Mouse (Mus musculus): Measurements from ENCODE around the gene Prmt9. TPM values are rescaled to one million over a fixed set of nuclear protein-coding genes. Genes with fewer than 3 reads are reported as not detected.

Prmt9 gene
- polyA plus RNA-seq, 1 experiment from 2014 or later: 18.5 TPM

GRCm38 (mm10) chr8:77517301-77518200 lies 31.6 kb upstream of the Prmt9 start, which contains the start of gene Arhgap10:
Gene Arhgap10 (minus strand): TSS chr8:77517953.
- ATAC-seq (ENCODE audit: insufficient read depth, low FRiP score, low read depth): peak; percentile 93
- H3K9ac ChIP-seq: peak within 1 kb of the TSS; percentile 83
- no peaks in the 10 kb centered on the region for H3K36me3 ChIP-seq
- peaks cover 21% of the 10 kb centered on the region for H3K4me1 ChIP-seq
- no peaks in the 10 kb centered on the region for H3K27me3 ChIP-seq (replicated peaks)
- WGBS: under 1% methylated on average over 67 of the region's 95 CpGs
- peak within 1 kb of the TSS; percentile 92 for H3K27ac ChIP-seq
- peak within 1 kb of the TSS; percentile 66 for H3K4me2 ChIP-seq
- H3K9me3 ChIP-seq: no peaks in the 10 kb centered on the region
- H3K4me3 ChIP-seq (replicated peaks): peak within 1 kb of the TSS; percentile 89

GRCm38 (mm10) chr8:77518201-77519115 lies 30.7 kb upstream of the Prmt9 start:
- H3K4me3 ChIP-seq (replicated peaks): peak overlapping the region; percentile 89
- H3K4me2 ChIP-seq: peak overlapping the region; percentile 66
- peaks cover 16% of the 10 kb centered on the region for H3K4me1 ChIP-seq
- no peaks in the 10 kb centered on the region for H3K9me3 ChIP-seq
- H3K27ac ChIP-seq: peak overlapping the region; percentile 92
- H3K27me3 ChIP-seq (replicated peaks): no peaks in the 10 kb centered on the region
- peak overlapping the region; percentile 17; the same call in 1 of the 2 replicates for H3K9ac ChIP-seq
- peak; percentile 59 for ATAC-seq (ENCODE audit: insufficient read depth, low FRiP score, low read depth)
- no peaks in the 10 kb centered on the region for H3K36me3 ChIP-seq
- 6% methylated on average over 33 of the region's 33 CpGs for WGBS

- Histone ChIP-seq H3K9me3 (no peaks in the 10 kb centered on the region), H3K9ac (no peak overlapping the region), H3K36me3 (no peaks in the 10 kb centered on the region), H3K27ac (no peak overlapping the region), H3K27me3 (replicated peaks) (no peaks in the 10 kb centered on the region), H3K4me2 (no peak overlapping the region), H3K4me1 (peaks cover 15% of the 10 kb centered on the region), H3K4me3 (replicated peaks) (no peak overlapping the region)
- ATAC-seq (ENCODE audit: insufficient read depth, low FRiP score, low read depth): no peak
- 93% methylated on average over 4 of the region's 4 CpGs for WGBS
These were observed 28.6 kb upstream of the Prmt9 start for GRCm38 (mm10) chr8:77520601-77521000.

GRCm38 (mm10) chr8:77521028-77521785 lies 28.0 kb upstream of the Prmt9 start:
- 76% methylated on average over 8 of the region's 8 CpGs for WGBS
- no peak overlapping the region for H3K27ac ChIP-seq

GRCm38 (mm10) chr8:77522984-77523383 lies 26.2 kb upstream of the Prmt9 start:
- Histone ChIP-seq H3K36me3 (no peaks in the 10 kb centered on the region), H3K4me3 (replicated peaks) (no peak overlapping the region), H3K27ac (no peak overlapping the region), H3K27me3 (replicated peaks) (no peaks in the 10 kb centered on the region), H3K4me1 (peaks cover 4% of the 10 kb centered on the region; the same call in 1 of the 2 replicates), H3K9ac (no peak overlapping the region), H3K9me3 (no peaks in the 10 kb centered on the region), H3K4me2 (no peak overlapping the region)
- ATAC-seq (ENCODE audit: insufficient read depth, low FRiP score, low read depth): no peak
- 80% methylated on average over 8 of the region's 8 CpGs for WGBS

More at GRCm38 (mm10) chr8:77521028-77521785, 28.0 kb upstream of the Prmt9 start:
- H3K27me3 ChIP-seq (replicated peaks): no peaks in the 10 kb centered on the region
- no peaks in the 10 kb centered on the region for H3K9me3 ChIP-seq
- H3K36me3 ChIP-seq: no peaks in the 10 kb centered on the region
- no peak overlapping the region for H3K4me2 ChIP-seq
- no peak for ATAC-seq (ENCODE audit: insufficient read depth, low FRiP score, low read depth)
- H3K4me3 ChIP-seq (replicated peaks): no peak overlapping the region
- no peak overlapping the region for H3K9ac ChIP-seq
- peaks cover 10% of the 10 kb centered on the region; the same call in 1 of the 2 replicates for H3K4me1 ChIP-seq

- Histone ChIP-seq H3K4me1 (0 out of 2 replicates have a peak, but pooled peaks cover under 1% of the 10 kb centered on the region), H3K4me2 (no peak overlapping the region), H3K27me3 (replicated peaks) (no peaks in the 10 kb centered on the region), H3K4me3 (replicated peaks) (no peak overlapping the region), H3K9me3 (no peaks in the 10 kb centered on the region), H3K27ac (peak overlapping the region; percentile 18; the same call in 1 of the 2 replicates), H3K9ac (no peak overlapping the region), H3K36me3 (no peaks in the 10 kb centered on the region)
- peak; percentile 36; the same call in 1 of the 2 replicates for ATAC-seq (ENCODE audit: insufficient read depth, low FRiP score, low read depth)
- WGBS: 62% methylated on average over 14 of the region's 14 CpGs
These were observed 25.1 kb upstream of the Prmt9 start for GRCm38 (mm10) chr8:77524018-77524615.

- 95% methylated on average over 2 of the region's 2 CpGs for WGBS
- Histone ChIP-seq H3K36me3 (no peaks in the 10 kb centered on the region), H3K9me3 (no peaks in the 10 kb centered on the region), H3K4me1 (no peaks in the 10 kb centered on the region), H3K9ac (no peak overlapping the region), H3K27ac (no peak overlapping the region), H3K4me3 (replicated peaks) (no peak overlapping the region), H3K27me3 (replicated peaks) (no peaks in the 10 kb centered on the region), H3K4me2 (no peak overlapping the region)
- no peak for ATAC-seq (ENCODE audit: insufficient read depth, low FRiP score, low read depth)
These were observed 24.3 kb upstream of the Prmt9 start for GRCm38 (mm10) chr8:77524906-77525305.

GRCm38 (mm10) chr8:77526130-77526529 lies 23.1 kb upstream of the Prmt9 start:
- WGBS: 81% methylated on average over 8 of the region's 8 CpGs
- Histone ChIP-seq H3K4me3 (replicated peaks) (no peak overlapping the region), H3K27ac (no peak overlapping the region), H3K36me3 (no peaks in the 10 kb centered on the region), H3K27me3 (replicated peaks) (no peaks in the 10 kb centered on the region), H3K9me3 (no peaks in the 10 kb centered on the region), H3K4me2 (no peak overlapping the region), H3K4me1 (no peaks in the 10 kb centered on the region), H3K9ac (no peak overlapping the region)
- no peak for ATAC-seq (ENCODE audit: insufficient read depth, low FRiP score, low read depth)

- no peak overlapping the region for H3K27ac ChIP-seq
- H3K4me3 ChIP-seq (replicated peaks): no peak overlapping the region
- H3K27me3 ChIP-seq (replicated peaks): no peaks in the 10 kb centered on the region
- no peak overlapping the region for H3K4me2 ChIP-seq
- 68% methylated on average over 8 of the region's 8 CpGs for WGBS
- H3K9ac ChIP-seq: no peak overlapping the region
- no peaks in the 10 kb centered on the region for H3K36me3 ChIP-seq
- ATAC-seq (ENCODE audit: insufficient read depth, low FRiP score, low read depth): no peak
- no peaks in the 10 kb centered on the region for H3K4me1 ChIP-seq
- no peaks in the 10 kb centered on the region for H3K9me3 ChIP-seq
These were observed 14.7 kb upstream of the Prmt9 start for GRCm38 (mm10) chr8:77534358-77534992.

GRCm38 (mm10) chr8:77535026-77535595 lies 14.1 kb upstream of the Prmt9 start:
- H3K4me3 ChIP-seq (replicated peaks): no peak overlapping the region
- no peaks in the 10 kb centered on the region for H3K4me1 ChIP-seq
- 82% methylated on average over 5 of the region's 5 CpGs for WGBS
- no peak overlapping the region for H3K4me2 ChIP-seq
- no peak overlapping the region for H3K27ac ChIP-seq
- 0 out of 2 replicates have a peak, but pooled peaks have one; percentile 39 for ATAC-seq (ENCODE audit: insufficient read depth, low FRiP score, low read depth)
- no peak overlapping the region for H3K9ac ChIP-seq
- H3K9me3 ChIP-seq: no peaks in the 10 kb centered on the region
- no peaks in the 10 kb centered on the region for H3K36me3 ChIP-seq
- no peaks in the 10 kb centered on the region for H3K27me3 ChIP-seq (replicated peaks)

All from stomach, embryonic 15.5 days (tissue).